Mouse (Mus musculus) c-Kit-negative CD71-positive TER-119-positive erythroid progenitor cells, embryonic 14.5 days (primary cell): ENCODE results near the gene Fth1.
"Not testable (repeated sequence)": the region's sequence is repeated elsewhere in the genome, so short reads cannot be mapped to it uniquely, and the experiment has no call there.

Experiments used
- DNase-seq: peaks from one replicate; pipeline ENCODE4 v3.0.0-alpha.2; 2013; ENCODE audit warnings: low read depth, low spot score

Fth1 gene

GRCm38 (mm10) chr19:9960769-9961168 is 19.6 kb upstream of the Fth1 start:
- no peak for DNase-seq

- no peak for DNase-seq
These were observed 16.0 kb upstream of the Fth1 start for GRCm38 (mm10) chr19:9964205-9964916.

- no peak for DNase-seq
These were observed 14.1 kb upstream of the Fth1 start for GRCm38 (mm10) chr19:9966096-9966867.

GRCm38 (mm10) chr19:9968081-9968787 is 12.2 kb upstream of the Fth1 start:
- no peak for DNase-seq

- not testable (repeated sequence) for DNase-seq
These were observed 5.5 kb upstream of the Fth1 start for GRCm38 (mm10) chr19:9974853-9975252.

GRCm38 (mm10) chr19:9977085-9977484 is 3.3 kb upstream of the Fth1 start:
- DNase-seq: no peak

GRCm38 (mm10) chr19:9978431-9978951 is 1.9 kb upstream of the Fth1 start:
- peak; percentile 90 for DNase-seq

- DNase-seq: no peak
These were observed 1.2 kb upstream of the Fth1 start for GRCm38 (mm10) chr19:9979156-9979555.

GRCm38 (mm10) chr19:9981621-9982020 is 1.2 kb downstream of the Fth1 start:
- no peak for DNase-seq

GRCm38 (mm10) chr19:9982151-9982851 is 1.9 kb downstream of the Fth1 start:
- peak; percentile 95 for DNase-seq

GRCm38 (mm10) chr19:9982852-9983542 is 2.6 kb downstream of the Fth1 start:
- peak; percentile 65 for DNase-seq

- no peak for DNase-seq
These were observed 4.0 kb downstream of the Fth1 start for GRCm38 (mm10) chr19:9984111-9985055.

- no peak for DNase-seq
These were observed 4.9 kb downstream of the Fth1 start for GRCm38 (mm10) chr19:9985190-9985899.

GRCm38 (mm10) chr19:9985900-9986421 is 5.6 kb downstream of the Fth1 start:
- DNase-seq: no peak

- DNase-seq: no peak
These were observed 6.8 kb downstream of the Fth1 start for GRCm38 (mm10) chr19:9987192-9987591.

GRCm38 (mm10) chr19:9987593-9987992 is 7.2 kb downstream of the Fth1 start:
- no peak for DNase-seq

- DNase-seq: no peak
These were observed 8.9 kb downstream of the Fth1 start for GRCm38 (mm10) chr19:9989171-9989883.

- DNase-seq: no peak
These were observed 9.5 kb downstream of the Fth1 start for GRCm38 (mm10) chr19:9989884-9990256.
